Mouse (Mus musculus): Measurements from ENCODE around the gene Mylk2. TPM values are rescaled to one million over a fixed set of nuclear protein-coding genes. Genes with fewer than 3 reads are reported as not detected.

Gene Mylk2
- not detected in 2 replicates for total RNA-seq (2012; rRNA removed)
- not detected for polyA plus RNA-seq (2012; ENCODE audit: insufficient read depth in 1 of 2, insufficient read length in 2 of 2, low read depth in 1 of 2, low replicate concordance in 2 of 2, missing spikeins in 1 of 2)

- no peak within 1 kb of the TSS for H3K27ac ChIP-seq (ENCODE audit: control insufficient read depth, low read depth, low read length)
- no peaks in the 10 kb centered on the region for H3K9me3 ChIP-seq (replicated peaks; ENCODE audit: insufficient read depth, low read length)
- no peaks in the 10 kb centered on the region for H3K79me2 ChIP-seq (ENCODE audit: control insufficient read depth, insufficient read depth, low read length, poor library complexity)
- no peak for DNase-seq (ENCODE audit: low read depth, low spot score)
- no peak within 1 kb of the TSS for H3K9ac ChIP-seq (ENCODE audit: control insufficient read depth, low read depth, low read length, poor library complexity, severe bottlenecking)
- H3K4me3 ChIP-seq (ENCODE audit: control insufficient read depth in 1 of 2, insufficient read depth in 1 of 2, low read depth in 2 of 2, low read length in 2 of 2): no peak within 1 kb of the TSS
- TF ChIP-seq NRF1 (IDR thresholded peaks at IDR 0.05; ENCODE audit: insufficient read depth, low read depth, low read length, poor library complexity, severe bottlenecking) (no peak), BHLHE40 (IDR thresholded peaks at IDR 0.05; ENCODE audit: borderline replicate concordance, low read depth, low read length) (no peak), ETS1 (IDR thresholded peaks at IDR 0.05; ENCODE audit: low read depth, low read length) (no peak), ZMIZ1 (IDR thresholded peaks at IDR 0.05; ENCODE audit: low read depth, low read length) (no peak), EP300 (IDR thresholded peaks at IDR 0.05; ENCODE audit: low read depth in 1 of 2, low read length in 2 of 2) (no peak), USF1 (IDR thresholded peaks at IDR 0.05; ENCODE audit: low read depth, low read length) (no peak), MEF2A (IDR thresholded peaks at IDR 0.05; ENCODE audit: extremely low read depth, insufficient replicate concordance, low read depth, low read length, poor library complexity, severe bottlenecking) (no peak), NELFE (IDR thresholded peaks at IDR 0.05; ENCODE audit: low read depth, low read length) (no peak), ZNF384 (IDR thresholded peaks at IDR 0.05; ENCODE audit: low read depth, low read length) (no peak), CHD2 (IDR thresholded peaks at IDR 0.05; ENCODE audit: low read length) (no peak), RCOR1 (IDR thresholded peaks at IDR 0.05; ENCODE audit: low read depth, low read length) (no peak), MYC (IDR thresholded peaks at IDR 0.05; ENCODE audit: low read depth, low read length) (no peak), JUND (IDR thresholded peaks at IDR 0.05; ENCODE audit: low read depth, low read length) (no peak), GATA1 (IDR thresholded peaks at IDR 0.05; ENCODE audit: low read depth, low read length) (no peak), TAL1 (IDR thresholded peaks at IDR 0.05; ENCODE audit: low read length) (no peak), SMC3 (IDR thresholded peaks at IDR 0.05; ENCODE audit: low read depth, low read length) (no peak), UBTF (IDR thresholded peaks at IDR 0.05; ENCODE audit: borderline replicate concordance, insufficient read depth, low read depth, low read length) (no peak), POLR2AphosphoS2 (IDR thresholded peaks at IDR 0.05; ENCODE audit: low read length) (no peak)
- peaks cover 0 to 5% of the 10 kb centered on the region in 2 experiments; a peak in 3 of 4 replicates for H3K4me1 ChIP-seq (ENCODE audit: control insufficient read depth in 1 of 2, insufficient read depth in 2 of 2, low read length in 2 of 2)
- no peaks in the 10 kb centered on the region for H3K36me3 ChIP-seq (ENCODE audit: control insufficient read depth in 1 of 2, insufficient read depth in 2 of 2, low read length in 2 of 2)
- peaks cover 0 to 1% of the 10 kb centered on the region in 2 experiments; a peak in 2 of 4 replicates for H3K27me3 ChIP-seq (ENCODE audit: control insufficient read depth in 1 of 2, insufficient read depth in 2 of 2, low read length in 2 of 2)
These were observed at the start of gene Mylk2 for GRCm38 (mm10) chr2:152911031-152911430. Gene Mylk2 (plus strand): TSS chr2:152911352.

- peaks cover 10 to 38% of the 10 kb centered on the region in 2 experiments for H3K36me3 ChIP-seq (ENCODE audit: control insufficient read depth in 1 of 2, insufficient read depth in 2 of 2, low read length in 2 of 2)
- H3K27ac ChIP-seq (ENCODE audit: control insufficient read depth, low read depth, low read length): no peak overlapping the region
- no peaks in the 10 kb centered on the region for H3K9me3 ChIP-seq (replicated peaks; ENCODE audit: insufficient read depth, low read length)
- no peak overlapping the region for H3K4me3 ChIP-seq (ENCODE audit: control insufficient read depth in 1 of 2, insufficient read depth in 1 of 2, low read depth in 2 of 2, low read length in 2 of 2)
- H3K27me3 ChIP-seq (ENCODE audit: control insufficient read depth in 1 of 2, insufficient read depth in 2 of 2, low read length in 2 of 2): no peaks in the 10 kb centered on the region
- no peak for DNase-seq (ENCODE audit: low read depth, low spot score)
- TF ChIP-seq USF2 (IDR thresholded peaks at IDR 0.05; ENCODE audit: borderline replicate concordance in 1 of 2, insufficient read depth in 1 of 2, low read depth in 1 of 2, low read length in 2 of 2) (no peak), POLR2A (IDR thresholded peaks at IDR 0.05; ENCODE audit: control insufficient read depth in 1 of 2, insufficient read depth in 1 of 2, low read depth in 1 of 2, low read length in 2 of 2, poor library complexity in 1 of 2) (no peak), CHD1 (IDR thresholded peaks at IDR 0.05; ENCODE audit: low read depth, low read length) (no peak), EP300 (IDR thresholded peaks at IDR 0.05; ENCODE audit: low read depth in 1 of 2, low read length in 2 of 2) (no peak), NRF1 (IDR thresholded peaks at IDR 0.05; ENCODE audit: insufficient read depth, low read depth, low read length, poor library complexity, severe bottlenecking) (no peak), ETS1 (IDR thresholded peaks at IDR 0.05; ENCODE audit: low read depth, low read length) (no peak), POLR2AphosphoS5 (IDR thresholded peaks at IDR 0.05; ENCODE audit: borderline replicate concordance, low read depth, low read length) (no peak), JUND (IDR thresholded peaks at IDR 0.05; ENCODE audit: low read depth, low read length) (no peak), MYC (IDR thresholded peaks at IDR 0.05; ENCODE audit: low read depth, low read length) (no peak), HCFC1 (IDR thresholded peaks at IDR 0.05; ENCODE audit: low read depth, low read length) (no peak), SIN3A (IDR thresholded peaks at IDR 0.05; ENCODE audit: low read length) (no peak)
- H3K79me2 ChIP-seq (ENCODE audit: control insufficient read depth, insufficient read depth, low read length, poor library complexity): peaks cover 4% of the 10 kb centered on the region; the same call in 1 of the 2 replicates
- no peaks in the 10 kb centered on the region; a peak in 1 of 4 replicates for H3K4me1 ChIP-seq (ENCODE audit: control insufficient read depth in 1 of 2, insufficient read depth in 2 of 2, low read length in 2 of 2)
- H3K9ac ChIP-seq (ENCODE audit: control insufficient read depth, low read depth, low read length, poor library complexity, severe bottlenecking): no peak overlapping the region
These were observed 49.3 kb upstream of the Mylk2 start for GRCm38 (mm10) chr2:152861891-152862290.
